ENCODE assay signal across 11 mouse cellular contexts in the genomic region with DNA sequence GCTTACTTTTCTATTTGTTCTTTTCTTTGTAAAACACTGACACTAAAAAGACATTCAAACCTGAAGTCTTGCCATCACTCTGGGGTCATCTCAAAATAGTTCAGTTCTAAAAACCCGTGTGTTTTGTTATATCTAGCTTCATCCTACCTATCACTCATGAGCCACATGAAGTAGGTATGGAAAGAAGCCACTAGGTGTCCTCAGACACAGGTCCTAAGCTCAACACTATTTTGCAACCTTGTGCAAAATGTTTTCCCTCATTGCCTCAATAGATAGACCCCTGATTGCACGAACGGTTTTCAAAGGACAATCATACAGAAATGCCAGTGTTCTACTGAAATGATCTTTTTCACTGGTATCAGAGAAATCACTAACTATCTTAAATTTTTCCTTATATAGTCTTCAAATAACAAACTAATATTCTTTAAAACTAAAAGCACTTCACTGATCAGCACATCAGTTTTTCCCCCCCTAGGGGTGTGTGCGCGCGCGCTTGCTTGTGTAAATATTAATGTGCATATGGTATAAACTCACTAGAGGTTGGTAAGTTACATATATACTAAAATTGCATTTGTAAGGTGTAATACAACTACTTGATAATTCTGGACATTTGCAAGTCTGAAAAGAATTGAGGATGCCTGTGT. TPM values are rescaled to one million over a fixed set of nuclear protein-coding genes. Genes with fewer than 3 reads are reported as not detected.
DNase-seq lines count a peak whose midpoint lies in the region; ATAC-seq and TF ChIP-seq lines count a peak whose summit lies in the region.
"Not testable (repeated sequence)": the region's sequence is repeated elsewhere in the genome, so short reads cannot be mapped to it uniquely, and the experiment has no call there.
"Had no signal": no experiment of that assay in that cellular context is flagged by ENCODE, and none has a peak within 500 bp of the region (broad histone marks: within the 10 kb centered on the region; RNA-seq: fewer than 3 reads in every experiment).

No protein-coding gene starts in this region.

- peak overlapping the region; percentile 41 for H3K4me2 ChIP-seq in embryonic facial prominence, embryonic 13.5 days
- H3K4me2 ChIP-seq in hindbrain, embryonic 13.5 days: peak overlapping the region; percentile 40
- H3K4me2 ChIP-seq in lung, embryonic 15.5 days: peak overlapping the region; percentile 31; the same call in 1 of the 2 replicates

- not testable (repeated sequence) for H3K4me3 ChIP-seq in ES-Bruce4 (ENCODE audit: low read depth, low read length); lung, embryonic 15.5 days
- H3K4me3 ChIP-seq in embryonic facial prominence, embryonic 13.5 days: 0 out of 2 replicates have a peak overlapping the region, but pooled peaks have one; percentile 20
- H3K4me3 ChIP-seq in gastrocnemius, adult 2 months: peak overlapping the region; percentile 51
- 0 out of 2 replicates have a peak overlapping the region, but pooled peaks have one; percentile 21 for H3K4me3 ChIP-seq in hindbrain, embryonic 13.5 days
- H3K4me3 ChIP-seq in layer of hippocampus, adult 2 months: peak overlapping the region; percentile 33; the same call in 1 of the 2 replicates

- TF ChIP-seq CTCF in ES-Bruce4 (IDR thresholded peaks at IDR 0.05; ENCODE audit: low read depth, low read length); gastrocnemius, adult 2 months (IDR thresholded peaks at IDR 0.05); layer of hippocampus, adult 2 months (conservative IDR thresholded peaks at IDR 0.05): not testable (repeated sequence)

- TF ChIP-seq POLR2A in ES-Bruce4 (IDR thresholded peaks at IDR 0.05; ENCODE audit: insufficient read depth, low read length): not testable (repeated sequence)

- WGBS in embryonic facial prominence, embryonic 13.5 days: 4% methylated on average over 4 of the region's 7 CpGs
- WGBS in hindbrain, embryonic 13.5 days: 3% methylated on average over 4 of the region's 7 CpGs
- 0% methylated on average over 4 of the region's 7 CpGs for WGBS in lung, embryonic 15.5 days

- H3K9me3 ChIP-seq in ES-Bruce4 (replicated peaks; ENCODE audit: control insufficient read depth, insufficient read depth, low read length, poor library complexity, severe bottlenecking); embryonic facial prominence, embryonic 13.5 days; hindbrain, embryonic 13.5 days; lung, embryonic 15.5 days: not testable (repeated sequence)

- H3K27me3 ChIP-seq in ES-Bruce4 (ENCODE audit: control insufficient read depth, insufficient read depth, low read length, poor library complexity, severe bottlenecking); embryonic facial prominence, embryonic 13.5 days; hindbrain, embryonic 13.5 days; lung, embryonic 15.5 days: not testable (repeated sequence)

- H3K4me1 ChIP-seq in ES-Bruce4 (ENCODE audit: control insufficient read depth, insufficient read depth, low read length); embryonic facial prominence, embryonic 13.5 days; hindbrain, embryonic 13.5 days (replicated peaks); lung, embryonic 15.5 days: not testable (repeated sequence)

- intact Hi-C loops in gastrocnemius, adult 2 months (cut with DNase I): not testable (repeated sequence)

- not testable (repeated sequence) for ATAC-seq in embryonic facial prominence, embryonic 13.5 days (ENCODE audit: insufficient number of reproducible peaks, insufficient read depth, low FRiP score, low TSS enrichment, low read depth); hindbrain, embryonic 13.5 days (ENCODE audit: low FRiP score); lung, embryonic 15.5 days (ENCODE audit: borderline replicate concordance, extremely low read depth, low FRiP score, low TSS enrichment)
- ATAC-seq in monocyte, adult 5-6 weeks (replicated peaks; ENCODE audit: insufficient number of reproducible peaks, low FRiP score, low TSS enrichment, poor library complexity, severe bottlenecking): peak; percentile 65

- H3K9ac ChIP-seq in ES-Bruce4 (ENCODE audit: low read depth, poor library complexity, severe bottlenecking): 0 out of 2 replicates have a peak overlapping the region, but pooled peaks have one; percentile 56
- not testable (repeated sequence) for H3K9ac ChIP-seq in embryonic facial prominence, embryonic 13.5 days; hindbrain, embryonic 13.5 days; lung, embryonic 15.5 days

- not testable (repeated sequence) for H3K36me3 ChIP-seq in ES-Bruce4 (ENCODE audit: control insufficient read depth, insufficient read depth, low read length, poor library complexity, severe bottlenecking); embryonic facial prominence, embryonic 13.5 days; hindbrain, embryonic 13.5 days; lung, embryonic 15.5 days

- H3K27ac ChIP-seq in ES-Bruce4 (ENCODE audit: insufficient read depth, low read length); embryonic facial prominence, embryonic 13.5 days; gastrocnemius, adult 2 months; hindbrain, embryonic 13.5 days; layer of hippocampus, adult 2 months; lung, embryonic 15.5 days: not testable (repeated sequence)

- not testable (repeated sequence) for DNase-seq in gastrocnemius, adult 2 months; layer of hippocampus, adult 2 months (ENCODE audit: low spot score in 2 of 2)

- not testable (repeated sequence) for TF ChIP-seq EP300 in ES-Bruce4 (IDR thresholded peaks at IDR 0.05; ENCODE audit: insufficient read depth, low read depth, low read length)

RNA-seq across cellular contexts. Expression of a gene that starts 0.4 kb away (rescaled TPM):
- polyA plus RNA-seq in ES-Bruce4 (2011; ENCODE audit: insufficient read depth, insufficient read length, low read depth, missing spikeins): 10.8 and 13.0 TPM in 2 replicates
- polyA plus RNA-seq in embryonic facial prominence, embryonic 13.5 days (2015; fragmentation: Nextera tagmentation; extraction: Ambion mirVana): 9.6 and 11.3 TPM in 2 replicates
- total RNA-seq in gastrocnemius, adult 2 months (2021): 1 to 10 TPM; 1.8 to 2.5 TPM
- polyA plus RNA-seq in hindbrain, embryonic 13.5 days (2015; fragmentation: Nextera tagmentation; extraction: Ambion mirVana): 10.0 and 12.6 TPM in 2 replicates
- total RNA-seq in layer of hippocampus, adult 2 months (2021): 1 to 10 TPM; 8.8 to 9.1 TPM
- polyA plus RNA-seq in lung, embryonic 15.5 days (2015; fragmentation: Nextera tagmentation; extraction: Ambion mirVana): 9.3 and 11.2 TPM in 2 replicates
- total RNA-seq in monocyte, adult 5-6 weeks (2017): 9.5 to 14.7 TPM (median 11.4 TPM) in 3 replicates

RNA-seq across cellular contexts. Expression of a gene that starts 0.8 kb away (rescaled TPM):
- not detected in 2 replicates for polyA plus RNA-seq in ES-Bruce4 (2011; ENCODE audit: insufficient read depth, insufficient read length, low read depth, missing spikeins)
- polyA plus RNA-seq in embryonic facial prominence, embryonic 13.5 days (2015; fragmentation: Nextera tagmentation; extraction: Ambion mirVana): not detected in 2 replicates
- total RNA-seq in gastrocnemius, adult 2 months (2021): not detected
- 1.3 and 1.6 TPM in 2 replicates for polyA plus RNA-seq in hindbrain, embryonic 13.5 days (2015; fragmentation: Nextera tagmentation; extraction: Ambion mirVana)
- total RNA-seq in layer of hippocampus, adult 2 months (2021): 1 to 10 TPM in 1 of 2 experiments, not detected in 1; 1.6 TPM
- not detected in 2 replicates for polyA plus RNA-seq in lung, embryonic 15.5 days (2015; fragmentation: Nextera tagmentation; extraction: Ambion mirVana)
- 1.6 TPM in 1 of 3 replicates, not detected in the others for total RNA-seq in monocyte, adult 5-6 weeks (2017)
- total RNA-seq: heart, adult 18-20 months; layer of hippocampus, postnatal 10 days; left cerebral cortex, postnatal 25 days; midbrain, postnatal 0 days had no signal

RNA-seq across cellular contexts. Expression of a gene that starts 16.8 kb away (rescaled TPM):
- 104 and 107 TPM in 2 replicates for polyA plus RNA-seq in ES-Bruce4 (2011; ENCODE audit: insufficient read depth, insufficient read length, low read depth, missing spikeins)
- 33.5 and 36.0 TPM in 2 replicates for polyA plus RNA-seq in embryonic facial prominence, embryonic 13.5 days (2015; fragmentation: Nextera tagmentation; extraction: Ambion mirVana)
- 10 to 100 TPM; 46.9 to 54.2 TPM for total RNA-seq in gastrocnemius, adult 2 months (2021)
- polyA plus RNA-seq in hindbrain, embryonic 13.5 days (2015; fragmentation: Nextera tagmentation; extraction: Ambion mirVana): 13.7 and 16.3 TPM in 2 replicates
- total RNA-seq in layer of hippocampus, adult 2 months (2021): 10 to 100 TPM; 55.1 to 55.6 TPM
- 39.1 and 39.4 TPM in 2 replicates for polyA plus RNA-seq in lung, embryonic 15.5 days (2015; fragmentation: Nextera tagmentation; extraction: Ambion mirVana)
- total RNA-seq in monocyte, adult 5-6 weeks (2017): 28.4 to 35.3 TPM (median 33.6 TPM) in 3 replicates

RNA-seq across cellular contexts. Expression of a gene that starts 32.1 kb away (rescaled TPM):
- 4.7 and 5.1 TPM in 2 replicates for polyA plus RNA-seq in ES-Bruce4 (2011; ENCODE audit: insufficient read depth, insufficient read length, low read depth, missing spikeins)
- 7.4 and 8.8 TPM in 2 replicates for polyA plus RNA-seq in embryonic facial prominence, embryonic 13.5 days (2015; fragmentation: Nextera tagmentation; extraction: Ambion mirVana)
- 1 to 10 TPM; 2.1 to 3.5 TPM for total RNA-seq in gastrocnemius, adult 2 months (2021)
- polyA plus RNA-seq in hindbrain, embryonic 13.5 days (2015; fragmentation: Nextera tagmentation; extraction: Ambion mirVana): 8.9 and 10.0 TPM in 2 replicates
- total RNA-seq in layer of hippocampus, adult 2 months (2021): 1 to 10 TPM; 5.6 to 5.9 TPM
- polyA plus RNA-seq in lung, embryonic 15.5 days (2015; fragmentation: Nextera tagmentation; extraction: Ambion mirVana): 5.7 and 8.7 TPM in 2 replicates
- 3.3 to 5.3 TPM (median 3.9 TPM) in 3 replicates for total RNA-seq in monocyte, adult 5-6 weeks (2017)

RNA-seq across cellular contexts. Expression of a gene that starts 34.9 kb away (rescaled TPM):
- polyA plus RNA-seq in ES-Bruce4 (2011; ENCODE audit: insufficient read depth, insufficient read length, low read depth, missing spikeins): 16.1 and 21.1 TPM in 2 replicates
- 32.7 and 32.8 TPM in 2 replicates for polyA plus RNA-seq in embryonic facial prominence, embryonic 13.5 days (2015; fragmentation: Nextera tagmentation; extraction: Ambion mirVana)
- total RNA-seq in gastrocnemius, adult 2 months (2021): 1 to 10 TPM; 8.1 to 9.9 TPM
- 31.0 and 32.8 TPM in 2 replicates for polyA plus RNA-seq in hindbrain, embryonic 13.5 days (2015; fragmentation: Nextera tagmentation; extraction: Ambion mirVana)
- total RNA-seq in layer of hippocampus, adult 2 months (2021): 10 to 100 TPM; 17.1 to 18.1 TPM
- 35.6 and 38.2 TPM in 2 replicates for polyA plus RNA-seq in lung, embryonic 15.5 days (2015; fragmentation: Nextera tagmentation; extraction: Ambion mirVana)
- total RNA-seq in monocyte, adult 5-6 weeks (2017): 15.5 to 27.8 TPM (median 23.1 TPM) in 3 replicates
